ENCODE assay signal across 1 mouse cellular context in the genomic region with DNA sequence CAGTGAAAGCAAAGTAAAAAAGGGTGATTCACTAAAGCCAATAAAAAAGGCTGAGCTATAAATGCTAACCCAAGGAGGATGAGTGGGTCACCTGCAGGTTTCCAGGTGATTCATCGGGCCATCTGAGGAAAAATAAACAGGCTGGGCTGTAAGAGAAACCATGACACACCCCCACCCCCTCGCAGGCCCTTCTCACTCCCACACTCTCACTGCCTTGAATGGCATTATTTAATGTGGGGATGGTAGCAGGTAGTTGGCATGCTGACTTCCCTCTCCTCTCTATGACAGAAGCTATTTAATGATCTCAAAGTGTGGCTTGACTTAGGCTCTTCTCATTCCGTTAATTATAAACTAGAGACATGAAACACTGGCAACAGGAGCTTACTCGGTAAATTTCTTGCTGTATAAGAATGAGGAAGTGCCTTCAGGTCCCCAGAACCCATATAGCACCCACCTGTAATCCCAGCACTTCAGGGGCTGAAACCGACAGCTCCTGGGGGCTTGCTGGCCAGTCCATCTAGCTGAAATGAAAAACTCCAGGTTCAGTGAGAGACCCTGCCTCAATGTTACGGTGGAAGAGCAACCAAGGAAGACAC.
A peak's percentile ranks its signal among the peaks of the same experiment; 100 is the strongest.
TF ChIP-seq lines count a peak whose summit lies in the region.

No protein-coding gene starts in this region.

TF ChIP-seq in CH12.LX, 34 proteins besides CTCF, POLR2A, EP300 and RAD21:
- TF ChIP-seq ZNF384 (IDR thresholded peaks at IDR 0.05; ENCODE audit: low read depth, low read length): peak; percentile 63; the same call in 1 of the 2 replicates
- TF ChIP-seq MAX (IDR thresholded peaks at IDR 0.05; ENCODE audit: low read length): no peak
- TF ChIP-seq MEF2A (IDR thresholded peaks at IDR 0.05; ENCODE audit: borderline replicate concordance, low read depth, low read length): no peak
- no peak for TF ChIP-seq JUN (IDR thresholded peaks at IDR 0.05; ENCODE audit: insufficient read depth, low read depth, low read length)
- no peak for TF ChIP-seq MAFK (IDR thresholded peaks at IDR 0.05; ENCODE audit: insufficient replicate concordance, low read length)
